Mouse (Mus musculus) G1E (cell line): ENCODE results near the gene Morf4l2. TPM values are rescaled to one million over a fixed set of nuclear protein-coding genes. Genes with fewer than 3 reads are reported as not detected.
"Not testable (repeated sequence)": the region's sequence is repeated elsewhere in the genome, so short reads cannot be mapped to it uniquely, and the experiment has no call there.

ENCODE experiments used
- ATAC-seq: 2 replicates; pipeline ENCODE4 v1.8.0; 2016; ENCODE audit warnings: mild to moderate bottlenecking; ENCODE audit not compliant: insufficient number of reproducible peaks, poor library complexity, low FRiP score, severe bottlenecking; ENCODE audit errors: extremely low read depth
- DNase-seq: peaks from one replicate; pipeline ENCODE4 v3.0.0; 2012; ENCODE audit warnings: low spot score
- H3K27me3 ChIP-seq: 2 replicates; pipeline ENCODE4 v1.6.1; 2012; ENCODE audit warnings: mild to moderate bottlenecking, low read length, inconsistent platforms; ENCODE audit not compliant: insufficient read depth
- H3K36me3 ChIP-seq: replicated peaks from 2 replicates; pipeline ENCODE3; 2012; ENCODE audit warnings: mild to moderate bottlenecking, inconsistent platforms
- H3K4me1 ChIP-seq: 2 replicates; pipeline ENCODE4 v1.6.1; 2012; ENCODE audit warnings: low read depth, low read length, inconsistent platforms, mixed read lengths; ENCODE audit not compliant: insufficient read depth
- H3K4me3 ChIP-seq: 2 replicates; pipeline ENCODE4 v1.5.1; 2012; ENCODE audit warnings: low read depth, mild to moderate bottlenecking, inconsistent platforms, low read length, moderate library complexity, mixed read lengths
- H3K9me3 ChIP-seq: replicated peaks from 2 replicates; pipeline ENCODE4 v1.6.1; 2012; ENCODE audit warnings: inconsistent platforms
- CTCF ChIP-seq: IDR thresholded peaks from 2 replicates; pipeline ENCODE4 v1.5.1; 2012; ENCODE audit warnings: low read depth, low read length, inconsistent platforms, mixed read lengths
- GATA1 ChIP-seq: IDR thresholded peaks from 2 replicates; pipeline ENCODE4 v1.6.1; 2012; ENCODE audit warnings: borderline replicate concordance, low read length, inconsistent platforms, mixed read lengths
- GATA2 ChIP-seq: IDR thresholded peaks from 2 replicates; pipeline ENCODE4 v1.6.1; 2012; ENCODE audit warnings: low read depth, low read length, inconsistent platforms, borderline replicate concordance
- POLR2AphosphoS5 ChIP-seq: IDR thresholded peaks from 2 replicates; pipeline ENCODE4 v1.6.1; 2012; ENCODE audit warnings: low read depth, low read length, inconsistent platforms; ENCODE audit not compliant: insufficient replicate concordance
- TAL1 ChIP-seq: conservative IDR thresholded peaks from 2 replicates; pipeline ENCODE4 v1.6.1; 2012; ENCODE audit warnings: low read depth, low read length, inconsistent platforms, mixed read lengths
- polyA plus RNA-seq: library from polyadenylated mRNA; stranded (reverse); fragments of >175 nt; gene quantifications from 2 replicates; pipeline ENCODE4 v1.2.3, GENCODE M21; 2012
- total RNA-seq, 2 experiments: library from RNA; stranded (forward) in 1 of 2; stranded (reverse) in 1 of 2; fragments of 200-1000 nt in 1 of 2; fragments of >200 nt in 1 of 2; fragmentation: Nextera tagmentation in 1 of 2; gene quantifications; 2 replicates each; pipeline ENCODE4 v1.2.3; 2014 to 2017

Morf4l2 gene
- total and polyA plus RNA-seq, 3 experiments: 161 to 434 (median 351) TPM

DNA sequence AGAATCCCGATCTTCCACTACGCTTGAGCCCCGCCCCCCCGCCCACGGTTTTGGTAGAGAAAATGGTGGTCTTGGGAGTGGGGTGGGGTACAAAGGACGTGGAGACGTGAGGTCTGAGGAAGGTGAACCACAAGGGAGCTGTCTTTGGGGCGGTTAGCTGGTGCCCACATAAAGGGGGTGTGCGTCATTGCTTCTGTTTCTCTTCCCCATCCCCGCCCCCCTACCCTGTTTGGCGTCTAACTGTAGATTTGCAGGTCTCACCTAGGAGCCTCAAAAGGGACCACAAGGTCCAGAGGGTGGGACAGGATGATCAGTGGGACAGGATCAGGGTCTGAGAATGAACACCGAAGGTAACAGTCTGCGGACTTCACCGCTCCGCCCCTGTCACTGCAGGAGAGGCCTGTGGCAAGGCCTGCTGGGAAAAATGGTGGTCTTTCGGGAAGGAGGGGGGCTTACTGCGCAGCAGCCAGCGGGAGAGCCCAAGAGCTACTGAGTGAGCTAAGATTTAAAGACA is 35.3 kb downstream of the Morf4l2 start:
- H3K4me3 ChIP-seq: no peak overlapping the region
- ATAC-seq: no peak
- TF ChIP-seq GATA2: no peak
- no peak for TF ChIP-seq POLR2AphosphoS5
- no peak for TF ChIP-seq TAL1
- TF ChIP-seq CTCF: no peak
- no peak for TF ChIP-seq GATA1
- no peaks in the 10 kb centered on the region for H3K9me3 ChIP-seq
- peaks cover 3% of the 10 kb centered on the region; the same call in 1 of the 2 replicates for H3K27me3 ChIP-seq
- no peak for DNase-seq
- no peaks in the 10 kb centered on the region; the same call in 1 of the 2 replicates for H3K4me1 ChIP-seq
- H3K36me3 ChIP-seq: no peaks in the 10 kb centered on the region

DNA sequence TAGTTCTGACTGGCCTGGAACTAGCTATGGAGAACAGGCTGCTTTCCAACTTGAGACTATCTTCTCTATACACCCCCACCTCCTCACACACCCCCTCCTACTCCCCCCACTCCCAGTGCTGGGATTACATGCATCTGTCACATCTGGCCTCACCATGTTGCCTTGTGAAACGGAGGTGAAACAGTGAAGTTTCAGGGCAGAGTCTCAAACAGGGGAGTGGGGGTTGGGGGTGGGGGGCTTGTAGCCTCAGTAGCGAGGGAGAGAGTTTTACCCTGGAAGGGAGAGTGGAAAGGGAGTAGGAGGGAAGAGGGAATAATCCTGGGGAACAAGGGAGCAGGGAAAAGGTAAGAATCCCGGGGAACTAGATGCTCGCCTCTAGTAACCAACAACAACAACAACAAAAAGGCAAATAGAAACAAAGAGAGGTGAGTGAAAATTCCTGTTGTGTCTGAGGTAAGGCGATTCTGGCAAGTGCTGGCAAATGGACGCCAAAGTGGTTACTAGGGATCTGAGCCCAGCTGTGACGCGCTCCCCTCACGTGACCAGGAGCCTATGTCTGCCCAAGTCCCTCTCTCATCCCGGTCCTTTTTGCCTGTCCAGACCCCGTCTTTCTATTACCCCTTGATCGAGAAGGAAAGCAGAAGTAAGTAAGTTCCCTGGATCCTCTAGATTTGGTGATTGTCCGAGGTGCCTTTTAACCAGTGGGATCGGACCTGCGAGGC is 35.9 kb downstream of the Morf4l2 start, which contains the start of gene Tceal1:
TSS of gene Tceal1 (plus strand) at position 537 of the 722 bp plus-strand sequence.
- Histone ChIP-seq H3K4me3 (no peak within 1 kb of the TSS), H3K4me1 (no peaks in the 10 kb centered on the region; the same call in 1 of the 2 replicates), H3K9me3 (no peaks in the 10 kb centered on the region), H3K36me3 (no peaks in the 10 kb centered on the region), H3K27me3 (peaks cover 3% of the 10 kb centered on the region; the same call in 1 of the 2 replicates)
- no peak for ATAC-seq
- TF ChIP-seq TAL1: no peak
- TF ChIP-seq CTCF: no peak
- TF ChIP-seq GATA1: no peak
- no peak for TF ChIP-seq POLR2AphosphoS5
- no peak for TF ChIP-seq GATA2
- DNase-seq: no peak

DNA sequence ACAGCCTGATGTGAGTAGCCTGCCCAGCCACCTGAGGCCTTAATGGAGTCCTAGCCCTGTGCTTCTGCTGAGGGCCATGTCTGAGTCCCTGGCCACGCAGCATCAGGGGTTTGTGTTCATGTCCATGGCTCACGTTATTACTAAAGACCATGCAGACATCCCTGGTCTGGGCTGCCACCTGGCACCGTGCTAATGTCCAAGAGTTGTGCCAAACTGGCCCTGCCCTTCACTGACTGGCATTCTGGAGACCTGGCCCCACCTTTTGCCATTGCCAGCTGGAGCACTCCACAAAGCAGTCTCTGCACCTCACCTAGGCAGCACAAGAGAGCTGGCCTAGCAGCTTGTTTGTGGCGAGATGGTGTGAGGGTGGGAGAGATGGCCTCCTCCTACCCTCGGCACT is 50.3 kb downstream of the Morf4l2 start:
- no peaks in the 10 kb centered on the region for H3K9me3 ChIP-seq
- H3K36me3 ChIP-seq: no peaks in the 10 kb centered on the region
- no peak overlapping the region for H3K4me3 ChIP-seq
- no peaks in the 10 kb centered on the region for H3K4me1 ChIP-seq
- H3K27me3 ChIP-seq: 0 out of 2 replicates have a peak, but pooled peaks cover 6% of the 10 kb centered on the region
- TF ChIP-seq TAL1: no peak
- no peak for TF ChIP-seq GATA2
- no peak for TF ChIP-seq CTCF
- no peak for TF ChIP-seq GATA1
- no peak for TF ChIP-seq POLR2AphosphoS5
- no peak for ATAC-seq
- DNase-seq: no peak

DNA sequence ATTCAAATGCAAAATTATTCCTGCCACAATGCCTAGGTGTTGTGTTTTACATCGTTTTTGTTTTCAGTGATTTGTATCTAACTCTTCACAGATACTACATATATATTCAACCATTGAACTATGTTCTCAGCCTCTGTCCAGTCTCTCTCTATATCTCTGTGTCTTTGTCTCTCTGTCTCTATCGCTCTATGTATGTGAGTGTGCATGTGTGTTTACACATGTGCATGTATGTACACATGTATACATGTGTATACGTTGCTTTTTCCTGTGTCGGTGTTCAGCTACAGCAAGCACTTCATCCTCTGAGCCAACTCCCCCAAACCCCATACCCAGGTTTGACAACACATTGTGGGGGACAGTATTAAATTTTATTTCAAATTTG is 51.2 kb downstream of the Morf4l2 start:
- Histone ChIP-seq H3K4me1 (no peaks in the 10 kb centered on the region), H3K9me3 (no peaks in the 10 kb centered on the region), H3K36me3 (no peaks in the 10 kb centered on the region), H3K4me3 (no peak overlapping the region), H3K27me3 (0 out of 2 replicates have a peak, but pooled peaks cover 6% of the 10 kb centered on the region)
- no peak for TF ChIP-seq GATA1
- no peak for TF ChIP-seq CTCF
- no peak for TF ChIP-seq GATA2
- TF ChIP-seq TAL1: no peak
- TF ChIP-seq POLR2AphosphoS5: no peak
- no peak for DNase-seq
- no peak for ATAC-seq

DNA sequence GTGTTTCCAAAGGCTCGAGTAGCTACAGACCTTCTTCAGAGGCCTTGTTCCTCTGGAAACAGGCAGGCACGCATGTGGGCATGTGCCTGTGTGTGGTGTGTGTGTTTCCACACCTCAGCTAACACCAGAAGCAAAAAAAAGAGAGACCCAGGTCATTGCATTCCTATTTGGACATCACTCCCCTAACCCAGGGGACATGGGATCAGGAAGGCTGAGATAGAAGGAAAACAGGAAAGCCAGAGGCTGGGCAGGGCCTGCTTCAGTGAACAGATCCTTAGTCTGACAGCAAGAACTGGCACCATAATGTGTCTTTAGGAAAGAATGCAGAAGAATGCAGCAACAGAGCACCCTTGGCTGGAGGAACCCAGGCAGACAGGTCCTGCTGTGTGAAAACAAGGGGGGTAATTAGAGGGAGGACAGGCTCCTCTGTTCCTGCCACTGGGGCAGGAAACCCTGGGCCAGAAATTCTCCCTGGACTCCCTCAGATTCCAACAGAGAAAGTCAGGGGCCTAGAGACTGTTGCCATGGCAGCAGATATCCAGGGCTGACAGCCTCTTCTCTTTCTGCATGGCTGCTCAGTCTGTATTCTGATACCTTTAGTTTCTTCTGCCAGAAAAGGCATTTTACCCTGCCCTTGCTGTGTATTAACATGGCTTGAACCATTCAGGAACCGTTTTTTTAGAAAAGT is 51.7 kb downstream of the Morf4l2 start:
- H3K4me3 ChIP-seq, H3K4me1 ChIP-seq, H3K36me3 ChIP-seq, DNase-seq, H3K27me3 ChIP-seq, ATAC-seq, H3K9me3 ChIP-seq: not testable (repeated sequence)

Other genes with a start within 250 kb of the Morf4l2 start
- not detected in 2 replicates for gene Kir3dl1, start 225.7 kb downstream of the Morf4l2 start, total RNA-seq (2014; fragmentation: Nextera tagmentation)
- 0.17 TPM in 1 of 2 replicates, not detected in the other for gene Kir3dl1, start 225.7 kb downstream of the Morf4l2 start, total RNA-seq (2017)
- gene Kir3dl1, start 225.7 kb downstream of the Morf4l2 start, polyA plus RNA-seq: not detected in 2 replicates
- gene Kir3dl2, start 199.6 kb downstream of the Morf4l2 start, total RNA-seq (2014; fragmentation: Nextera tagmentation): not detected in 2 replicates
- gene Kir3dl2, start 199.6 kb downstream of the Morf4l2 start, total RNA-seq (2017): 0.16 TPM in 1 of 2 replicates, not detected in the other
- not detected in 2 replicates for gene Kir3dl2, start 199.6 kb downstream of the Morf4l2 start, polyA plus RNA-seq
- gene Tceal3, start 152.8 kb downstream of the Morf4l2 start, total RNA-seq (2014; fragmentation: Nextera tagmentation): not detected in 2 replicates
- gene Tceal3, start 152.8 kb downstream of the Morf4l2 start, total RNA-seq (2017): 0.11 TPM in 1 of 2 replicates, not detected in the other
- gene Tceal3, start 152.8 kb downstream of the Morf4l2 start, polyA plus RNA-seq: not detected in 2 replicates
- not detected in 2 replicates for gene Tceal1, start 35.7 kb downstream of the Morf4l2 start, total RNA-seq (2014; fragmentation: Nextera tagmentation)
- 0.11 TPM in 1 of 2 replicates, not detected in the other for gene Tceal1, start 35.7 kb downstream of the Morf4l2 start, total RNA-seq (2017)
- not detected in 2 replicates for gene Tceal1, start 35.7 kb downstream of the Morf4l2 start, polyA plus RNA-seq
- gene Glra4, start 36.5 kb upstream of the Morf4l2 start, total RNA-seq (2014; fragmentation: Nextera tagmentation): not detected in 2 replicates
- gene Glra4, start 36.5 kb upstream of the Morf4l2 start, total RNA-seq (2017): not detected in 2 replicates
- not detected in 2 replicates for gene Glra4, start 36.5 kb upstream of the Morf4l2 start, polyA plus RNA-seq
- gene Plp1, start 79.0 kb upstream of the Morf4l2 start, total RNA-seq (2014; fragmentation: Nextera tagmentation): 0.45 and 0.97 TPM in 2 replicates
- 0.41 and 0.60 TPM in 2 replicates for gene Plp1, start 79.0 kb upstream of the Morf4l2 start, total RNA-seq (2017)
- 0.05 and 0.09 TPM in 2 replicates for gene Plp1, start 79.0 kb upstream of the Morf4l2 start, polyA plus RNA-seq
- gene Rab9b, start 125.1 kb upstream of the Morf4l2 start, total RNA-seq (2014; fragmentation: Nextera tagmentation): not detected in 2 replicates
- gene Rab9b, start 125.1 kb upstream of the Morf4l2 start, total RNA-seq (2017): under 0.01 TPM in 1 of 2 replicates, not detected in the other
- not detected in 2 replicates for gene Rab9b, start 125.1 kb upstream of the Morf4l2 start, polyA plus RNA-seq
- gene H2bfm, start 183.6 kb upstream of the Morf4l2 start, total RNA-seq (2014; fragmentation: Nextera tagmentation): not detected in 2 replicates
- gene H2bfm, start 183.6 kb upstream of the Morf4l2 start, total RNA-seq (2017): not detected in 2 replicates
- gene H2bfm, start 183.6 kb upstream of the Morf4l2 start, polyA plus RNA-seq: not detected in 2 replicates
- not detected in 2 replicates for gene Tmsb15b2, start 231.8 kb upstream of the Morf4l2 start, total RNA-seq (2014; fragmentation: Nextera tagmentation)
- not detected in 2 replicates for gene Tmsb15b2, start 231.8 kb upstream of the Morf4l2 start, total RNA-seq (2017)
- gene Tmsb15b2, start 231.8 kb upstream of the Morf4l2 start, polyA plus RNA-seq: not detected in 2 replicates
- not detected in 2 replicates for gene Tmsb15l, start 233.2 kb upstream of the Morf4l2 start, total RNA-seq (2014; fragmentation: Nextera tagmentation)
- gene Tmsb15l, start 233.2 kb upstream of the Morf4l2 start, total RNA-seq (2017): 0.66 TPM in 1 of 2 replicates, not detected in the other
- not detected in 2 replicates for gene Tmsb15l, start 233.2 kb upstream of the Morf4l2 start, polyA plus RNA-seq
- gene Tmsb15b1, start 233.2 kb upstream of the Morf4l2 start, total RNA-seq (2014; fragmentation: Nextera tagmentation): not detected in 2 replicates
- 1.7 and 3.1 TPM in 2 replicates for gene Tmsb15b1, start 233.2 kb upstream of the Morf4l2 start, total RNA-seq (2017)
- not detected in 2 replicates for gene Tmsb15b1, start 233.2 kb upstream of the Morf4l2 start, polyA plus RNA-seq
- gene Zcchc18, start 249.5 kb upstream of the Morf4l2 start, total RNA-seq (2014; fragmentation: Nextera tagmentation): not detected in 2 replicates
- gene Zcchc18, start 249.5 kb upstream of the Morf4l2 start, total RNA-seq (2017): 0.06 and 0.11 TPM in 2 replicates
- gene Zcchc18, start 249.5 kb upstream of the Morf4l2 start, polyA plus RNA-seq: not detected in 2 replicates